Mouse (Mus musculus): ENCODE measurements around the gene Olfr1513.
A peak's percentile ranks its signal among the peaks of the same experiment; 100 is the strongest.
"Not testable (repeated sequence)": the region's sequence is repeated elsewhere in the genome, so short reads cannot be mapped to it uniquely, and the experiment has no call there.

Olfr1513 gene

DNA sequence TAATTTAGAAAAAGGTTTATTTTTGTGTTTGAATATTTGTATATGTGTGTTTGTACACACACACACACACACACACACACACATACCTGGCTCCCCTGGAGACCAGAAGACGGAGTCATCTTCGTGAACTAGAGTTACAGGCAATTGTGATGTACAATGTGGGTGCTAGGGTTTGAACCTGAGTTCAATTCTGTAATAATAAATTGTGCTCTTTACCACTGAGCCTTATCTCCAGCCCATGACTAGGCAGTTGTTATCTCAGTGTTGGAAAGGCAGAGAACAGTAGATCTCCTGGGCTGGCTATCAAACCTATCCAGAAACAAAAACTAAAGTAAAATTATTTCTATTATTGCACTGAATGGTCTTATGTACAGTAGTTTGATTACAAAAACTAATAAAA, 50.1 kb downstream of the Olfr1513 start:
- no peak for DNase-seq

DNA sequence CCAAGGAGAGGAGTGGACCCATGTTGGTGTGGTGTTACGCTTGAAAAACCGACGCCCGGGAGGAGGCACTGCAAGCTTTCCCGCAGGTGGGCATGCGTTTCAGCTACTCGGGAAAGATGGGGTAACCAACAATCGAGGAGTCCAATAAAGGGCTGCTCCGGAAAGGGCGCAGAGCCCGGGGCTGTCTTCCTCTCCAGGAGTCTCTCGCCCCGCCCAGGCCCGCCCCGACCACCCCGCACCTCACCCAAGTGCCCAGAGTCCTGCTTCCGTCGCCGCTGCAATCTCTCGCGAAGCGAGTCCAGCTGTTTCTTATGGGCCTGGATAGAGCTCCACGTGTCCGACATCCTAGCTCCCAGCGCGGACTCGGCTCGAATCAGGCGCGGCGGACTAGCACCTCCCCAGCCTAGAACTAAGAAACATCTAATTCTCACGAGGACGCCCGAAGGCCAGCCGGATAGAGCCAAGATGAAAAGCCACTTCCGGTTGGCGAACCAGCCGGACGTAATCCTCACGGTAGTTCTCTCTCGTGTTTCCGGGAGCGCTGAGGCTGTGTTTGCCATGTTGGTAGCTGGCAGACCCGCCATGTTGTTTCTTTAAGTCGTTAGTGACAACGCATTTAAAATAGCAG, 51.5 kb downstream of the Olfr1513 start, which contains the start of gene Mettl3:
Gene Mettl3 (minus strand): TSS at position 485 of the 628 bp plus-strand sequence.
- DNase-seq: peak; percentile 93

DNA sequence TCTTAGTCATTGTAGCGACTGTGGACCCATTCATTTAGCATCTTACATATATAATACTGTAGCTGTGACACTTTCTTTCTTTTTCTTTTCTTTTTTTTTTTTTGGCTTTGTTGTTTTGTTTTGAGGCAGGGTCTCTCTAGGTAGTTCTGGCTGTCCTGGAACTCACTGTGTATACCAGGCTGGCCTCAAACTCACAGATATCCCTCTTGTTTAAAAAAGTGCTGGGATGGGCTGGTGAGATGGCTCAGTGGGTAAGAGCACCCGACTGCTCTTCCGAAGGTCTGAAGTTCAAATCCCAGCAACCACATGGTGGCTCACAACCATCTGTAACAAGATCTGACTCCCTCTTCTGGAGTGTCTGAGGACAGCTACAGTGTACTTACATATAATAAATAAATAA, 52.7 kb downstream of the Olfr1513 start:
- not testable (repeated sequence) for DNase-seq
